Mouse (Mus musculus) embryonic fibroblast, embryonic 13.5 days (primary cell): ENCODE measurements around the gene Ltbp4.

Source experiments
- CTCF ChIP-seq: IDR thresholded peaks from 2 replicates; pipeline ENCODE4 v1.5.1; 2011; ENCODE audit warnings: mild to moderate bottlenecking, control low read depth, low read length, moderate library complexity, borderline replicate concordance; ENCODE audit not compliant: insufficient read depth
- POLR2A ChIP-seq: IDR thresholded peaks from 2 replicates; pipeline ENCODE4 v1.6.1; 2011; ENCODE audit warnings: low read depth, mild to moderate bottlenecking, control low read depth, low read length, moderate library complexity

- no peak for TF ChIP-seq CTCF
- no peak for TF ChIP-seq POLR2A
Observed at GRCm38 (mm10) chr7:27257852-27258204, 79.7 kb downstream of the Ltbp4 start.
